Comparison of ENCODE assay signal across 22 mouse cellular contexts in genomic region chr13:109641562-109641961, GRCm38 (mm10).
A peak's percentile ranks its signal among the peaks of the same experiment; 100 is the strongest.
DNase-seq lines count a peak whose midpoint lies in the region; ATAC-seq and TF ChIP-seq lines count a peak whose summit lies in the region.
"Had no signal": no experiment of that assay in that cellular context is flagged by ENCODE, and none has a peak within 500 bp of the region (broad histone marks: within the 10 kb centered on the region; RNA-seq: fewer than 3 reads in every experiment).

No protein-coding gene starts in this region.

- H3K4me2 ChIP-seq in liver, embryonic 14.5 days (ENCODE audit: low read depth), result no peak overlapping the region
- no peak overlapping the region for H3K4me2 ChIP-seq in liver, postnatal 0 days (ENCODE audit: low read depth, low read length)
- H3K4me2 ChIP-seq in stomach, embryonic 16.5 days (ENCODE audit: low read depth, low read length), result no peak overlapping the region
- H3K4me2 ChIP-seq: forebrain, embryonic 13.5 days; intestine, embryonic 15.5 days; limb, embryonic 15.5 days; midbrain, embryonic 11.5 days had no signal

- no peak overlapping the region for H3K4me3 ChIP-seq in heart, embryonic 10.5 days
- no peak overlapping the region for H3K4me3 ChIP-seq in heart, adult 2 months
- no peak overlapping the region for H3K4me3 ChIP-seq in liver, embryonic 14.5 days (ENCODE audit: insufficient read depth in 1 of 2, low read depth in 2 of 2, low read length in 2 of 2)
- H3K4me3 ChIP-seq in liver, postnatal 0 days (ENCODE audit: low read depth, low read length), result no peak overlapping the region
- H3K4me3 ChIP-seq in brown adipose tissue, adult 24 weeks (ENCODE audit: insufficient read depth, low read depth, low read length), result no peak overlapping the region
- no peak overlapping the region for H3K4me3 ChIP-seq in stomach, embryonic 16.5 days (replicated peaks; ENCODE audit: low read length)
- H3K4me3 ChIP-seq: forebrain, embryonic 13.5 days; hindbrain, embryonic 10.5 days; intestine, embryonic 15.5 days; limb, embryonic 15.5 days had no signal

- no peaks in the 10 kb centered on the region for H3K36me3 ChIP-seq in heart, embryonic 10.5 days
- H3K36me3 ChIP-seq in heart, adult 2 months (ENCODE audit: control insufficient read depth, insufficient read depth, low read length), result no peaks in the 10 kb centered on the region
- no peaks in the 10 kb centered on the region for H3K36me3 ChIP-seq in liver, embryonic 14.5 days (replicated peaks; ENCODE audit: control insufficient read depth, insufficient read depth, low read depth)
- H3K36me3 ChIP-seq in liver, postnatal 0 days (replicated peaks; ENCODE audit: insufficient read depth, low read length), result no peaks in the 10 kb centered on the region
- no peaks in the 10 kb centered on the region for H3K36me3 ChIP-seq in stomach, embryonic 16.5 days (ENCODE audit: control insufficient read depth, insufficient read depth, low read length)
- H3K36me3 ChIP-seq: hindbrain, embryonic 10.5 days; intestine, embryonic 15.5 days; limb, embryonic 15.5 days had no signal

- H3K4me1 ChIP-seq in heart, embryonic 10.5 days, result peaks cover 61% of the 10 kb centered on the region
- no peaks in the 10 kb centered on the region for H3K4me1 ChIP-seq in heart, adult 2 months (ENCODE audit: control insufficient read depth, insufficient read depth, low read length)
- H3K4me1 ChIP-seq in liver, embryonic 14.5 days (replicated peaks; ENCODE audit: control insufficient read depth in 2 of 2, insufficient read depth in 2 of 2, low read length in 1 of 2), result peaks cover 45 to 48% of the 10 kb centered on the region in 2 experiments
- peaks cover 31% of the 10 kb centered on the region for H3K4me1 ChIP-seq in liver, postnatal 0 days (ENCODE audit: insufficient read depth)
- peaks cover 14% of the 10 kb centered on the region for H3K4me1 ChIP-seq in brown adipose tissue, adult 24 weeks (ENCODE audit: control insufficient read depth, insufficient read depth, insufficient read length, low read length)
- peaks cover 5% of the 10 kb centered on the region; the same call in 1 of the 2 replicates for H3K4me1 ChIP-seq in stomach, embryonic 16.5 days (ENCODE audit: control insufficient read depth, insufficient read depth, low read length)
- H3K4me1 ChIP-seq: intestine, embryonic 15.5 days; limb, embryonic 15.5 days had no signal

- 65% methylated on average over 6 of the region's 6 CpGs for WGBS in heart, embryonic 10.5 days
- 47% methylated on average over 6 of the region's 6 CpGs for WGBS in heart, adult 2 months
- WGBS in liver, embryonic 14.5 days (ENCODE audit: insufficient replicate concordance), result 24% methylated on average over 6 of the region's 6 CpGs
- 40% methylated on average over 6 of the region's 6 CpGs for WGBS in liver, postnatal 0 days (ENCODE audit: insufficient replicate concordance)
- 55% methylated on average over 6 of the region's 6 CpGs for WGBS in stomach, embryonic 16.5 days

- TF ChIP-seq CTCF in heart, adult 2 months (IDR thresholded peaks at IDR 0.05), result no peak
- TF ChIP-seq CTCF in liver, embryonic 14.5 days (IDR thresholded peaks at IDR 0.05; ENCODE audit: low read depth), result no peak
- no peak for TF ChIP-seq CTCF in liver, postnatal 0 days (IDR thresholded peaks at IDR 0.05; ENCODE audit: low read depth)

- TF ChIP-seq EP300 in heart, adult 2 months (IDR thresholded peaks at IDR 0.05; ENCODE audit: insufficient read depth, low read depth, low read length), result no peak
- TF ChIP-seq EP300 in liver, embryonic 14.5 days (IDR thresholded peaks at IDR 0.05; ENCODE audit: low read depth), result no peak
- TF ChIP-seq EP300 in liver, postnatal 0 days (IDR thresholded peaks at IDR 0.05; ENCODE audit: low read depth), result no peak; the same call in 1 of the 2 replicates

- no peaks in the 10 kb centered on the region for H3K79me2 ChIP-seq in heart, adult 2 months (replicated peaks; ENCODE audit: control insufficient read depth, insufficient read depth, low read length)

- H3K9me3 ChIP-seq in heart, embryonic 10.5 days, result no peaks in the 10 kb centered on the region
- H3K9me3 ChIP-seq in liver, embryonic 14.5 days (ENCODE audit: control insufficient read depth, low read length), result no peaks in the 10 kb centered on the region
- no peaks in the 10 kb centered on the region for H3K9me3 ChIP-seq in liver, postnatal 0 days (ENCODE audit: low read length)
- no peaks in the 10 kb centered on the region for H3K9me3 ChIP-seq in stomach, embryonic 16.5 days (replicated peaks; ENCODE audit: control insufficient read depth, low read length)
- H3K9me3 ChIP-seq: forebrain, embryonic 13.5 days; hindbrain, embryonic 10.5 days; intestine, embryonic 15.5 days; limb, embryonic 15.5 days had no signal

- H3K27ac ChIP-seq in heart, embryonic 10.5 days, result 0 out of 2 replicates have a peak overlapping the region, but pooled peaks have one; percentile 19
- H3K27ac ChIP-seq in heart, adult 2 months, result no peak overlapping the region
- H3K27ac ChIP-seq in liver, embryonic 14.5 days, result peak overlapping the region; percentile 48; the same call in 1 of the 2 replicates
- no peak overlapping the region for H3K27ac ChIP-seq in liver, postnatal 0 days (ENCODE audit: low read depth)
- H3K27ac ChIP-seq in brown adipose tissue, adult 24 weeks (replicated peaks; ENCODE audit: low read depth, low read length), result peak overlapping the region; percentile 83
- peak overlapping the region; percentile 37; the same call in 1 of the 2 replicates for H3K27ac ChIP-seq in stomach, embryonic 16.5 days (ENCODE audit: low read length)
- H3K27ac ChIP-seq: forebrain, embryonic 13.5 days; hindbrain, embryonic 10.5 days; intestine, embryonic 15.5 days; limb, embryonic 15.5 days; macrophage had no signal

- ATAC-seq in liver, embryonic 14.5 days (ENCODE audit: insufficient read depth), result no peak
- ATAC-seq in liver, postnatal 0 days, result no peak
- ATAC-seq in stomach, embryonic 16.5 days (ENCODE audit: insufficient read depth, low FRiP score), result no peak
- ATAC-seq: forebrain, embryonic 13.5 days; hindbrain, embryonic 16.5 days; intestine, embryonic 15.5 days had no signal

- H3K9ac ChIP-seq in heart, adult 2 months (ENCODE audit: low read depth, low read length), result no peak overlapping the region
- H3K9ac ChIP-seq in liver, embryonic 14.5 days (replicated peaks), result no peak overlapping the region
- H3K9ac ChIP-seq in liver, postnatal 0 days (replicated peaks), result no peak overlapping the region
- no peak overlapping the region for H3K9ac ChIP-seq in stomach, embryonic 16.5 days (ENCODE audit: low read length)
- H3K9ac ChIP-seq: forebrain, embryonic 13.5 days; intestine, embryonic 15.5 days; limb, embryonic 15.5 days had no signal

- no peak for DNase-seq in heart, embryonic 10.5 days (ENCODE audit: low spot score)
- DNase-seq in heart, adult 2 months, result no peak
- DNase-seq in liver, embryonic 14.5 days (ENCODE audit: low read depth in 3 of 3, low spot score in 3 of 3), result no peak
- DNase-seq in liver, postnatal 0 days, result no peak
- no peak for DNase-seq in spleen, adult 18-20 months
- DNase-seq: adrenal gland, postnatal 36 days; cerebellum, adult 18-20 months; cerebellum, postnatal 14 days; kidney, adult 9 months; kidney, postnatal 14 days; left cerebral cortex, postnatal 4 days; thymus, adult 18-20 months; thymus, postnatal 36 days had no signal

- TF ChIP-seq POLR2A in heart, adult 2 months (IDR thresholded peaks at IDR 0.05; ENCODE audit: insufficient read depth, low read depth, low read length), result no peak

- H3K27me3 ChIP-seq in heart, embryonic 10.5 days (ENCODE audit: insufficient read depth, poor library complexity, severe bottlenecking), result no peaks in the 10 kb centered on the region
- no peaks in the 10 kb centered on the region for H3K27me3 ChIP-seq in heart, adult 2 months (ENCODE audit: control insufficient read depth, insufficient read depth, low read length)
- H3K27me3 ChIP-seq in liver, embryonic 14.5 days (ENCODE audit: control insufficient read depth, insufficient read depth, low read length), result no peaks in the 10 kb centered on the region
- H3K27me3 ChIP-seq in liver, postnatal 0 days (ENCODE audit: insufficient read depth, low read length), result no peaks in the 10 kb centered on the region
- no peaks in the 10 kb centered on the region for H3K27me3 ChIP-seq in stomach, embryonic 16.5 days (ENCODE audit: control insufficient read depth, insufficient read depth, low read length)
- H3K27me3 ChIP-seq: forebrain, embryonic 13.5 days; intestine, embryonic 15.5 days; limb, embryonic 15.5 days had no signal

- intact Hi-C loops in heart, adult 2 months (cut with DNase I), result no loop called here

Comparison
In these comparisons a context has a peak if more than half of its experiments do, and no peak if none do; other contexts are left out.
1. H3K27ac ChIP-seq: peak in heart, embryonic 10.5 days (single experiment), liver, embryonic 14.5 days (single experiment), brown adipose tissue, adult 24 weeks (single experiment) and stomach, embryonic 16.5 days (single experiment); none in heart, adult 2 months (single experiment) and liver, postnatal 0 days (single experiment).